Mouse (Mus musculus): Measurements from ENCODE around the gene Med6.

DNA sequence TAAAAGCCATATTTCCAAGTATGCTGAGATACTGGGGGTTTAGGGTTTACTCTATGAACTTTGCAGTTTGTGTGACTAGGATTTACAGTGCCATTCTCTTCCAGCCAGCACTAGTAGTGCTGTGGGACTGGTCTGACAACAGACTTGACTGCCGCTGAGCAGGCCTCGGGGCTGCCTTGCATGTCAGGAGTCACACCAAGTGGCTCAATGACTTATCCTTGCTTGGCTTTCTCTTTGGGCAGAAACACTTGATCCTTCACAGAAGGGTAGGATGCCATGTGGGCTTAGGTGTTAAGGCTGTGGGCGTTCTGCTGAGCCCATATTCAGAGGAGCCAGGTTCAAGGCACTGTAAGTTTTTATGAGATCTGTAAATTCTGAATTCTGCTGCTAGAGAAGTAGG is 45.5 kb downstream of the Med6 start:
- no peak for TF ChIP-seq POLR2A (IDR thresholded peaks at IDR 0.05; ENCODE audit: low read depth, low read length)
- TF ChIP-seq NRF1 (IDR thresholded peaks at IDR 0.05; ENCODE audit: low read depth, low read length): no peak
- no peak for TF ChIP-seq MXI1 (IDR thresholded peaks at IDR 0.05; ENCODE audit: low read depth, low read length)
- no peak for TF ChIP-seq ZC3H11A (IDR thresholded peaks at IDR 0.05; ENCODE audit: low read depth, low read length)
- TF ChIP-seq CTCF (conservative IDR thresholded peaks at IDR 0.05 in 1 of 2, IDR thresholded peaks at IDR 0.05 in 1 of 2; ENCODE audit: low read depth in 2 of 2, low read length in 2 of 2): no peak
- TF ChIP-seq MEF2A (IDR thresholded peaks at IDR 0.05; ENCODE audit: borderline replicate concordance, low read depth, low read length): no peak
- no peak for TF ChIP-seq TCF12 (IDR thresholded peaks at IDR 0.05; ENCODE audit: low read depth, low read length)

Data from CH12.LX (cell line).